Mouse (Mus musculus): ENCODE measurements around the gene Ckap5. TPM values are rescaled to one million over a fixed set of nuclear protein-coding genes. Genes with fewer than 3 reads are reported as not detected.
"Not testable (repeated sequence)": the region's sequence is repeated elsewhere in the genome, so short reads cannot be mapped to it uniquely, and the experiment has no call there.

The Ckap5 gene
- polyA plus RNA-seq, 1 experiment from 2014 or later, result 30.8 TPM

DNA sequence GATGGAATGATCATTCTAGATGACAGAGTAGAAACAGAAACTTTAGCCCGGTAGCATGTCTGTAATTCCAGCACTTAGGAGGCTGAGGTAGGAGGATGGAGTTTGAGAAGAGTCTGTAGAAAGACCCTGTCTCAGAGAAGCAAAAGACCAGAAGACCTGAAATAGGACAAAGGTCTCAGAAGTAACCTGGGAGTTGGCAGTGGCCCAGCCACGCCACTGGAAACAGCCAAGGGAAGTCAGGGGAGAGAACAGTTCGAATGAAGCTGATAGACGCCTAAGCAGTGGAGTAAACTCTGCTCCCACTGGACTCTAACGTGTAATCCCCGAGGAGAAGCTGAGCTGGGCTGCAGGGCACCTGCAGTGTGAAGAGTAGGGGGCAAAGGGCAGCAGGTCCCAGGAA, 41.3 kb upstream of the Ckap5 start:
- Histone ChIP-seq H3K9ac (ENCODE audit: low read length) (no peak overlapping the region), H3K27me3 (ENCODE audit: control insufficient read depth, insufficient read depth, low read length) (no peaks in the 10 kb centered on the region), H3K4me3 (ENCODE audit: low read depth, low read length) (no peak overlapping the region), H3K27ac (replicated peaks) (no peak overlapping the region), H3K9me3 (ENCODE audit: control insufficient read depth, low read length) (no peaks in the 10 kb centered on the region), H3K4me1 (replicated peaks; ENCODE audit: control insufficient read depth, insufficient read depth) (no peaks in the 10 kb centered on the region), H3K36me3 (ENCODE audit: control insufficient read depth, insufficient read depth, low read length) (peaks cover 11% of the 10 kb centered on the region), H3K4me2 (replicated peaks; ENCODE audit: low read depth) (no peak overlapping the region)
- TF ChIP-seq CTCF (IDR thresholded peaks at IDR 0.05; ENCODE audit: low read depth), result no peak
- TF ChIP-seq EP300 (optimal IDR thresholded peaks at IDR 0.05), result no peak
- ATAC-seq (ENCODE audit: low FRiP score, low TSS enrichment) (no peak), DNase-seq (ENCODE audit: low spot score) (no peak)
- WGBS, result 76% methylated on average over 6 of the region's 6 CpGs

- not testable (repeated sequence) for DNase-seq (ENCODE audit: low spot score); H3K9ac ChIP-seq (ENCODE audit: low read length); H3K4me2 ChIP-seq (replicated peaks; ENCODE audit: low read depth); H3K27ac ChIP-seq (replicated peaks); H3K9me3 ChIP-seq (ENCODE audit: control insufficient read depth, low read length); ATAC-seq (ENCODE audit: low FRiP score, low TSS enrichment); H3K4me1 ChIP-seq (replicated peaks; ENCODE audit: control insufficient read depth, insufficient read depth); H3K27me3 ChIP-seq (ENCODE audit: control insufficient read depth, insufficient read depth, low read length); H3K4me3 ChIP-seq (ENCODE audit: low read depth, low read length)
- H3K36me3 ChIP-seq (ENCODE audit: control insufficient read depth, insufficient read depth, low read length), result peaks cover 13% of the 10 kb centered on the region
- TF ChIP-seq CTCF (IDR thresholded peaks at IDR 0.05; ENCODE audit: low read depth), result peak; percentile 66
- WGBS, result 67% methylated on average over 1 of the region's 3 CpGs
These were observed 39.3 kb upstream of the Ckap5 start for GRCm38 (mm10) chr2:91487295-91487694.

DNA sequence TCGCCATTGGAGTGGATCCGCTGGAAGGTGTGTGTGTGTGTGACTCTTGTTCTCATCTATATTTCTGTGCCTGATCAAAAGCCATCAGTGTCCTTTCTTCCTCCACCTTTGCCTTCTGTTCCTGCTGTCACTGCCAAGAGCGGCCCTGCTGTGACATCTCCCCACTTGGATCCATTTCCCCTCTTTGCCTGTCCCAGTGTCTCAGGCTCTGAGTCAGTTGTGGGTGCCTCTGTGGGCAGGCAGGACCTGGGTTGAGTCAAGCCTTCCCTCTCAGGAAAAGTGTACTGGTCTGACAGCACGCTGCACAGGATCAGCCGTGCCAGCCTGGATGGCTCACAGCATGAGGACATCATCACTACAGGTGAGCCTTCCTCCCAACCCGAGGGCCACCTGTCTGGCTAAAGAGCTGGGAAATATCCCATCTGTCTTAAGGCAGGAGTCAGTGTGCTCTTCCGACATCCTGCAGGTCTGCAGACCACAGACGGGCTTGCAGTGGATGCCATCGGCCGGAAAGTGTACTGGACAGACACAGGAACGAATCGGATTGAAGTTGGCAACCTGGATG, 34.4 kb upstream of the Ckap5 start:
- Histone ChIP-seq H3K27me3 (ENCODE audit: control insufficient read depth, insufficient read depth, low read length) (no peaks in the 10 kb centered on the region), H3K36me3 (ENCODE audit: control insufficient read depth, insufficient read depth, low read length) (peaks cover 31% of the 10 kb centered on the region), H3K9ac (ENCODE audit: low read length) (no peak overlapping the region), H3K27ac (replicated peaks) (no peak overlapping the region), H3K4me1 (replicated peaks; ENCODE audit: control insufficient read depth, insufficient read depth) (no peaks in the 10 kb centered on the region), H3K4me3 (ENCODE audit: low read depth, low read length) (no peak overlapping the region), H3K4me2 (replicated peaks; ENCODE audit: low read depth) (no peak overlapping the region), H3K9me3 (ENCODE audit: control insufficient read depth, low read length) (no peaks in the 10 kb centered on the region)
- TF ChIP-seq CTCF (IDR thresholded peaks at IDR 0.05; ENCODE audit: low read depth) (no peak), EP300 (optimal IDR thresholded peaks at IDR 0.05) (no peak)
- no peak for DNase-seq (ENCODE audit: low spot score)
- no peak for ATAC-seq (ENCODE audit: low FRiP score, low TSS enrichment)
- WGBS, result 93% methylated on average over 12 of the region's 12 CpGs

GRCm38 (mm10) chr2:91493981-91494380, 32.6 kb upstream of the Ckap5 start:
- H3K9ac ChIP-seq (ENCODE audit: low read length), result no peak overlapping the region
- no peaks in the 10 kb centered on the region for H3K4me1 ChIP-seq (replicated peaks; ENCODE audit: control insufficient read depth, insufficient read depth)
- H3K4me3 ChIP-seq (ENCODE audit: low read depth, low read length), result no peak overlapping the region
- H3K4me2 ChIP-seq (replicated peaks; ENCODE audit: low read depth), result no peak overlapping the region
- no peaks in the 10 kb centered on the region for H3K27me3 ChIP-seq (ENCODE audit: control insufficient read depth, insufficient read depth, low read length)
- WGBS, result 94% methylated on average over 9 of the region's 9 CpGs
- H3K27ac ChIP-seq (replicated peaks), result no peak overlapping the region
- ATAC-seq (ENCODE audit: low FRiP score, low TSS enrichment), result no peak
- DNase-seq (ENCODE audit: low spot score), result no peak
- no peak for TF ChIP-seq EP300 (optimal IDR thresholded peaks at IDR 0.05)
- no peak for TF ChIP-seq CTCF (IDR thresholded peaks at IDR 0.05; ENCODE audit: low read depth)
- peaks cover 24% of the 10 kb centered on the region for H3K36me3 ChIP-seq (ENCODE audit: control insufficient read depth, insufficient read depth, low read length)
- no peaks in the 10 kb centered on the region for H3K9me3 ChIP-seq (ENCODE audit: control insufficient read depth, low read length)

DNA sequence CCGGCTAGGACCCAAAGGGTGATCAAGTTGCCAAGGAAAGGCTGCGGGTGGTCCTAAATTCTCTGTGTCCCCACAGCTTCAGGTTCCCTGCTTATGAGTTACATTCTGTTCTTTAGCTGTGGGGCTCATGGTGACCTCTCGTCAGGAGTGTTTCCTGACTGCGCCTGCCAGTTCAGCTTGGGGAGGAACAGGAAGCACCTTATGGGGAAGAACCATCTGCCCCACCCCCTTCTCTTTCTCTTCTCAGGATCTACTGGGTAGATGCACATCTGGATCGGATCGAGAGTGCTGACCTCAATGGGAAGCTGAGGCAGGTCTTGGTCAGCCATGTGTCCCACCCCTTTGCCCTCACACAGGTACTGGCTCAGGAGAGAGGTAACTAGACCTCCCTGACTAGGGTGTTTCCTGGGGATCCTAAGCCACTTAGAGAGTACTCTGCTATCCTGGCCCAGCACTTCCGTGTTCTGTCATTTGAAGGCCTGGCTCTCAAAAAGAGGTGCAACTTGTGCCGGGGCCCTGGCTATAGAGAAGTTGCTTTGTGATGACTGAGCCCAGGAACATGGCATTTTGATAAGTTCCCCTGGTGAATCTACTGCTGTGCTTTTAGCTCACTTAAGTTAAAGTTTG, 28.4 kb upstream of the Ckap5 start:
- Histone ChIP-seq H3K36me3 (ENCODE audit: control insufficient read depth, insufficient read depth, low read length) (peaks cover 23% of the 10 kb centered on the region), H3K4me2 (replicated peaks; ENCODE audit: low read depth) (no peak overlapping the region), H3K27me3 (ENCODE audit: control insufficient read depth, insufficient read depth, low read length) (no peaks in the 10 kb centered on the region), H3K4me3 (ENCODE audit: low read depth, low read length) (no peak overlapping the region), H3K4me1 (replicated peaks; ENCODE audit: control insufficient read depth, insufficient read depth) (no peaks in the 10 kb centered on the region), H3K9ac (ENCODE audit: low read length) (no peak overlapping the region), H3K27ac (replicated peaks) (no peak overlapping the region), H3K9me3 (ENCODE audit: control insufficient read depth, low read length) (no peaks in the 10 kb centered on the region)
- DNase-seq (ENCODE audit: low spot score) (no peak), ATAC-seq (ENCODE audit: low FRiP score, low TSS enrichment) (no peak)
- TF ChIP-seq EP300 (optimal IDR thresholded peaks at IDR 0.05) (no peak), CTCF (IDR thresholded peaks at IDR 0.05; ENCODE audit: low read depth) (no peak)
- 84% methylated on average over 8 of the region's 8 CpGs for WGBS

- ATAC-seq (ENCODE audit: low FRiP score, low TSS enrichment) (no peak), DNase-seq (ENCODE audit: low spot score) (no peak)
- Histone ChIP-seq H3K36me3 (ENCODE audit: control insufficient read depth, insufficient read depth, low read length) (peaks cover 13% of the 10 kb centered on the region), H3K4me3 (ENCODE audit: low read depth, low read length) (no peak overlapping the region), H3K27me3 (ENCODE audit: control insufficient read depth, insufficient read depth, low read length) (no peaks in the 10 kb centered on the region), H3K27ac (replicated peaks) (no peak overlapping the region), H3K4me2 (replicated peaks; ENCODE audit: low read depth) (no peak overlapping the region), H3K9ac (ENCODE audit: low read length) (no peak overlapping the region), H3K4me1 (replicated peaks; ENCODE audit: control insufficient read depth, insufficient read depth) (no peaks in the 10 kb centered on the region), H3K9me3 (ENCODE audit: control insufficient read depth, low read length) (no peaks in the 10 kb centered on the region)
- no peak for TF ChIP-seq CTCF (IDR thresholded peaks at IDR 0.05; ENCODE audit: low read depth)
- TF ChIP-seq EP300 (optimal IDR thresholded peaks at IDR 0.05), result no peak
- 90% methylated on average over 8 of the region's 8 CpGs for WGBS
These were observed 18.5 kb upstream of the Ckap5 start for GRCm38 (mm10) chr2:91508076-91508475.

Measured in stomach, postnatal 0 days (tissue).